Mouse (Mus musculus) fat pad, adult 2 months (tissue): ENCODE data around the gene Smpx.

Experiments used
- DNase-seq: peaks from one replicate; pipeline ENCODE4 v3.0.0-alpha.2; 2011; ENCODE audit warnings: low read depth, low spot score; ENCODE audit errors: extremely low read depth

Smpx gene

GRCm38 (mm10) chrX:157698862-157699261, at the start of gene Smpx:
Gene Smpx (plus strand): TSS chrX:157698910.
- DNase-seq = no peak

- DNase-seq = no peak
Measured at GRCm38 (mm10) chrX:157655047-157655446, 43.7 kb upstream of the Smpx start.

GRCm38 (mm10) chrX:157657356-157657755, 41.4 kb upstream of the Smpx start:
- no peak for DNase-seq

- no peak for DNase-seq
Measured at GRCm38 (mm10) chrX:157671820-157672219, 26.9 kb upstream of the Smpx start.

GRCm38 (mm10) chrX:157674667-157675350, 23.9 kb upstream of the Smpx start:
- DNase-seq = no peak

GRCm38 (mm10) chrX:157691186-157691585, 7.5 kb upstream of the Smpx start:
- no peak for DNase-seq

GRCm38 (mm10) chrX:157697591-157698135, 1.0 kb upstream of the Smpx start:
- DNase-seq = no peak

GRCm38 (mm10) chrX:157707236-157707635, 8.5 kb downstream of the Smpx start:
- DNase-seq = no peak

- no peak for DNase-seq
Measured at GRCm38 (mm10) chrX:157708616-157709280, 10.0 kb downstream of the Smpx start.

GRCm38 (mm10) chrX:157719907-157720306, 21.2 kb downstream of the Smpx start:
- no peak for DNase-seq

- no peak for DNase-seq
Measured at GRCm38 (mm10) chrX:157730622-157731341, 32.1 kb downstream of the Smpx start.

GRCm38 (mm10) chrX:157731658-157732314, 33.1 kb downstream of the Smpx start:
- DNase-seq = no peak

GRCm38 (mm10) chrX:157732346-157732745, 33.6 kb downstream of the Smpx start:
- no peak for DNase-seq

- DNase-seq = no peak
Measured at GRCm38 (mm10) chrX:157733836-157734235, 35.1 kb downstream of the Smpx start.

GRCm38 (mm10) chrX:157734341-157734740, 35.6 kb downstream of the Smpx start:
- no peak for DNase-seq

GRCm38 (mm10) chrX:157747815-157748544, 49.3 kb downstream of the Smpx start:
- no peak for DNase-seq

GRCm38 (mm10) chrX:157754559-157754958, 55.8 kb downstream of the Smpx start:
- no peak for DNase-seq

- DNase-seq = no peak
Measured at GRCm38 (mm10) chrX:157762542-157762941, 63.8 kb downstream of the Smpx start.

- DNase-seq = no peak
Measured at GRCm38 (mm10) chrX:157801669-157802068, 103.0 kb downstream of the Smpx start.
